Mouse (Mus musculus) ovary, adult 2 months (tissue): ENCODE data around the gene Olfr1449. TPM values are rescaled to one million over a fixed set of nuclear protein-coding genes. Genes with fewer than 3 reads are reported as not detected.

ENCODE experiments used
- polyA plus RNA-seq: library from polyadenylated mRNA; depleted of rRNA; stranded (reverse); fragments of >200 nt; gene quantifications from 2 replicates; pipeline ENCODE4 v1.2.3, GENCODE M21; 2012; rRNA removed

The Olfr1449 gene
- polyA plus RNA-seq, result not detected in 2 replicates

DNA sequence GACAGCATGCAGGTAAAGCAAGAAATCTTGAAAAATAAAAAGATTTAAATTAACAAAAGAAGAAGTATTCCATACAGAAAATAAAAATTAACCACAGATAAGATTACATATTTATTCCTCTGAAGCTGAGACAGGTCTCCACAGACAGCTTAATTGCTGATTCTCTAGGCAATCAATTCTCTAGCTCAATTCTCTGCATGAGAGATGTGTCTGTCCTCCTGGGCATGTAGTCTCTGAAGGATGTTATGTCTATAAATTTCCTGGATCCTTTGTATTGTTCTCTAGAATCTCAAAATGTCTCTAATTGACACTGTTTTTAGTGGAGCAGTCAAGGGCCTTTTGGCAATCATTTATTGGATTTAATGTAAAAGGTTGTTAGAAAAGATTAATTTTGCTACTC is at the start of gene Olfr1449:
Olfr1449 (plus strand) TSS at position 301 of the 400 bp plus-strand sequence.

GRCm38 (mm10) chr19:12883555-12883954 is 47.1 kb upstream of the Olfr1449 start, which contains the start of gene Olfr1445:
Gene Olfr1445, plus strand, starts transcription at chr19:12883855.

GRCm38 (mm10) chr19:12893424-12893823 is 37.2 kb upstream of the Olfr1449 start, which contains the start of gene Olfr1446:
Gene Olfr1446, minus strand, starts transcription at chr19:12893524.

DNA sequence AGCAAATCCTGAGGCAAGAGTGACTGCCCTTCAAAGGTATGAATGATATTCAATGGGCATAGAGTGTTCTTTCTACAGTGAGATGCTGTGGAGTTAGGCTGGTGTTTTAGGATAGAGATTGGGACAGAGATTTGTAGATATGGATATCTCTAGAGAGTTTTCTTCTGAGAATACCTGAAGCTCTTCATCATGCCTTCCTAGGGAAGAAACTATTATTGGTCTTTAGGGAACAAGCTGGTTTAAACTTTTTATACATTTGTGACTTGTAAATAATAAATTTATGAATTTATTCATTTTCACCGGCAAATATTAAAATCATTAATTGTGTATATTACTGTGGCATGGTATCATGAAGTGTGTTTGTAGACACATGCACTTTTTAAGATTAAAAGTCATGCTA is 27.0 kb upstream of the Olfr1449 start, which contains the start of gene Olfr1447:
Olfr1447 (minus strand) TSS at position 101 of the 400 bp plus-strand sequence.

GRCm38 (mm10) chr19:12924319-12924718 is 6.3 kb upstream of the Olfr1449 start, which contains the start of gene Olfr1448:
Gene Olfr1448, minus strand, starts transcription at chr19:12924419.

GRCm38 (mm10) chr19:12949958-12950357 is 19.3 kb downstream of the Olfr1449 start, which contains the start of gene Olfr1450:
Gene Olfr1450, plus strand, starts transcription at chr19:12950258.

Other genes with a start within 250 kb of the Olfr1449 start
- gene Keg1, start 235.1 kb upstream of the Olfr1449 start, polyA plus RNA-seq, result not detected in 2 replicates
- gene Cntf, start 165.2 kb upstream of the Olfr1449 start, polyA plus RNA-seq, result 0.58 TPM in 1 of 2 replicates, not detected in the other
- 12.1 and 13.4 TPM in 2 replicates for gene Zfp91, start 134.7 kb upstream of the Olfr1449 start, polyA plus RNA-seq
- gene Lpxn, start 134.6 kb upstream of the Olfr1449 start, polyA plus RNA-seq, result 2.4 and 2.7 TPM in 2 replicates
- gene Gm5244, start 84.2 kb upstream of the Olfr1449 start, polyA plus RNA-seq, result not detected in 2 replicates
- gene Olfr1444, start 73.6 kb upstream of the Olfr1449 start, polyA plus RNA-seq, result not detected in 2 replicates
- not detected in 2 replicates for gene Olfr1445, start 47.0 kb upstream of the Olfr1449 start, polyA plus RNA-seq
- gene Olfr1446, start 37.3 kb upstream of the Olfr1449 start, polyA plus RNA-seq, result not detected in 2 replicates
- gene Olfr1447, start 27.1 kb upstream of the Olfr1449 start, polyA plus RNA-seq, result not detected in 2 replicates
- gene Olfr1448, start 6.4 kb upstream of the Olfr1449 start, polyA plus RNA-seq, result not detected in 2 replicates
- not detected in 2 replicates for gene Olfr1450, start 19.4 kb downstream of the Olfr1449 start, polyA plus RNA-seq
- gene Olfr1451, start 64.2 kb downstream of the Olfr1449 start, polyA plus RNA-seq, result not detected in 2 replicates
- not detected in 2 replicates for gene Olfr1453, start 97.5 kb downstream of the Olfr1449 start, polyA plus RNA-seq
- not detected in 2 replicates for gene Olfr1454, start 129.8 kb downstream of the Olfr1449 start, polyA plus RNA-seq
- not detected in 2 replicates for gene Olfr1457, start 167.1 kb downstream of the Olfr1449 start, polyA plus RNA-seq
- gene Olfr1458, start 175.9 kb downstream of the Olfr1449 start, polyA plus RNA-seq, result not detected in 2 replicates
- not detected in 2 replicates for gene Olfr1459, start 218.7 kb downstream of the Olfr1449 start, polyA plus RNA-seq
- gene Olfr1461, start 232.2 kb downstream of the Olfr1449 start, polyA plus RNA-seq, result not detected in 2 replicates